Mouse (Mus musculus) bone marrow, adult 2 months (tissue): ENCODE results near the gene Gm16181.

ENCODE experiments used
- CTCF ChIP-seq: fragments of 200-500 bp; IDR thresholded peaks from 2 replicates; pipeline ENCODE4 v1.5.1; 2011; ENCODE audit warnings: low read length, control low read depth; ENCODE audit not compliant: control insufficient read depth, insufficient read depth
- POLR2A ChIP-seq: fragments of 200-500 bp; IDR thresholded peaks from 2 replicates; pipeline ENCODE4 v1.6.1; 2011; ENCODE audit warnings: low read depth, mild to moderate bottlenecking, control low read depth, low read length, borderline replicate concordance; ENCODE audit not compliant: control insufficient read depth

DNA sequence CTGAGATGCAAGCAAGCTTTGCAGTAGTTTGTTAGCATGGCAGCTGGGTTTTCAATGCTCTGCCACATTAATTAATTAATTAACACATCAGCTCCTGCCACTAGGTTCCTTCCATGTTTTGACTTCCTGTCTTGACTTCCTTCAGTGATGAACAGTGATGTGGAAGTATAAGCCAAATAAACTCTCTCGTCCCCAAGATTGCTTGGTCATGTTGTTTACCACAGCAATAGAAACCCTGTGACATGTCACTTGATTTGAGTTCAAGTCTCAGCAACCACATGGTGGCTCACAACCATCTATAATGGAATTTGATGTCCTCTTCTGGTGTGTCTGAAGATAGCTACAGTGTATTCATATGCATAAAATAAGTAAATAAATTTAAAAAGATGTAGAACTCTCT lies 36.7 kb downstream of the Gm16181 start:
- TF ChIP-seq POLR2A = no peak
- no peak for TF ChIP-seq CTCF
